Mouse (Mus musculus): ENCODE data around the gene Slco2a1. TPM values are rescaled to one million over a fixed set of nuclear protein-coding genes. Genes with fewer than 3 reads are reported as not detected.

The Slco2a1 gene
- 3.6 and 5.3 TPM in 2 replicates for polyA plus RNA-seq (2012; rRNA removed)

GRCm38 (mm10) chr9:102988462-102988861 lies at the start of gene Slco2a1:
Slco2a1 (plus strand) TSS chr9:102988712.
- TF ChIP-seq POLR2A (IDR thresholded peaks at IDR 0.05; ENCODE audit: borderline replicate concordance, insufficient read depth, low read length) (no peak), CTCF (IDR thresholded peaks at IDR 0.05; ENCODE audit: borderline replicate concordance, insufficient read depth, low read depth, low read length) (no peak)
- DNase-seq: no peak
- no peak within 1 kb of the TSS for H3K27ac ChIP-seq (ENCODE audit: insufficient read depth, low read length)
- no peaks in the 10 kb centered on the region for H3K4me1 ChIP-seq (ENCODE audit: control insufficient read depth, insufficient read depth, low read length)
- H3K27me3 ChIP-seq (ENCODE audit: control insufficient read depth, insufficient read depth, low read length): no peaks in the 10 kb centered on the region
- H3K4me3 ChIP-seq (replicated peaks; ENCODE audit: insufficient read depth, low read depth, low read length): no peak within 1 kb of the TSS
- WGBS: 87% methylated on average over 8 of the region's 8 CpGs

DNA sequence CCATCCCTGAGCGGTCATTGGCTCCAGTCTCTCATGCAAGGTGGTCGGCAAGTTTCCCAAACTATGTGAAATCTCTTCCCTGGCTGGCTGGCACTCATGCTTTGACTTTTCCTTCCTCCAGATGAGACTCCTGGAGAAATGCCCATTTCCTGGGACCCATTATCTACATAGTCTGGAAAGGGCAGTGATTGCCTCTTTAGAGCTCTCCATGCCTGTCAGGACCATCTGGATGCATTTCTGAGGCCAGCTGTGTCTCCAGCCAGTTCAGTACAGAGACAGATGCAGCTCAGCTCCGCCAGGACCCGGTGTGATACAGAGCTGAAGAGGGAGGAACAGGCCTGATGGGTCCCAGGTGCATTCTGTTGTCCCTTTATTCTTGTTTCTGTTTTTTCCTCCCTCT lies 46.3 kb upstream of the Slco2a1 start:
- no peak for DNase-seq
- no peak overlapping the region for H3K27ac ChIP-seq (ENCODE audit: insufficient read depth, low read length)
- WGBS: 33% methylated on average over 4 of the region's 4 CpGs
- no peaks in the 10 kb centered on the region for H3K27me3 ChIP-seq (ENCODE audit: control insufficient read depth, insufficient read depth, low read length)
- no peak for TF ChIP-seq CTCF (IDR thresholded peaks at IDR 0.05; ENCODE audit: borderline replicate concordance, insufficient read depth, low read depth, low read length)
- no peak for TF ChIP-seq POLR2A (IDR thresholded peaks at IDR 0.05; ENCODE audit: borderline replicate concordance, insufficient read depth, low read length)
- H3K4me1 ChIP-seq (ENCODE audit: control insufficient read depth, insufficient read depth, low read length): no peaks in the 10 kb centered on the region
- no peak overlapping the region for H3K4me3 ChIP-seq (replicated peaks; ENCODE audit: insufficient read depth, low read depth, low read length)

DNA sequence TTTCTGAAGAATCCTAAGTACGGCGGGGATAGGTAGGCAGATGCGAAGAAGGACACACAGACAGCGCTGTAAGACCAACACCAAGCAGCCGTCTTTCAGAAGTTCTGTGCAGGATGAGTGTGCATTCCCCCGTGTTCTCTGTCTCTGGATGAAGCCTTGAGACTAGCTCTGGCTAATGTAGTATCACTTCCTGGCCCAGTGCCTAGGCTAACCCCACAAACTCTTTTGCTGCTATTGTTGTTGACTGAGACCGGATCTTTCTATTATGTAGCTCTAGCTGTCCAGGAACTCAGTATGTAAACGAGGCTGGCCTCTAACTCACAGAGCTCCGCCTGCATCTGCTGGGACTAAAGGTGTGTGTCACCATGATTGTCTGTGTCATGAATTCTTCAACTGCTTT lies 43.6 kb upstream of the Slco2a1 start:
- no peak for DNase-seq
- Histone ChIP-seq H3K27ac (ENCODE audit: insufficient read depth, low read length) (no peak overlapping the region), H3K4me1 (ENCODE audit: control insufficient read depth, insufficient read depth, low read length) (no peaks in the 10 kb centered on the region), H3K4me3 (replicated peaks; ENCODE audit: insufficient read depth, low read depth, low read length) (no peak overlapping the region), H3K27me3 (ENCODE audit: control insufficient read depth, insufficient read depth, low read length) (no peaks in the 10 kb centered on the region)
- TF ChIP-seq POLR2A (IDR thresholded peaks at IDR 0.05; ENCODE audit: borderline replicate concordance, insufficient read depth, low read length) (no peak), CTCF (IDR thresholded peaks at IDR 0.05; ENCODE audit: borderline replicate concordance, insufficient read depth, low read depth, low read length) (no peak)
- WGBS: 89% methylated on average over 9 of the region's 9 CpGs

DNA sequence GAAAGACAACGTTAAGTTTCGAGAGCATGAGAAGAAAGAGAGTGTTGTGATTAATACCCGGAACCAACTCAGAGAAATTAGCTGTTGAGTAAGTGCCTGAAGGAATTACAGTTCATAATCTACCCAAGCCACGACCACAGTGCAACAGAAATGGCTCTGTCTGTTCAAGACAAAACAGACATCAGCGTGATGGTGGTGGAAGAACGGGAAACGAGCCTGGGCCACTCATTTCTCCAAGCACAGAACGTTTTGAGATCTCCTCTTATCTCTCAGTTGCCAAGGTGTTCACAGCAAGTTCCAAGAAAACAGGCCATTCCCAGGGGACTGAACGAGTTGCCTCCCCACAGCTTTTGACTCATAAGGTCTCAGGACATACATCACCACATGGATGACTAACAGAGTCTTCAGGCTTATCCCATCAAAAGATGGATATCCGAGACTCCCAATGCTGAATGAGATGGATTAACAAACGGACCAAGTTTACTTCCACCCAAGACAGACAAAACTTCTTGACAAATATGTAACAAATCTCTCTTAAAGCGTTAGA lies 42.0 kb upstream of the Slco2a1 start:
- no peaks in the 10 kb centered on the region for H3K27me3 ChIP-seq (ENCODE audit: control insufficient read depth, insufficient read depth, low read length)
- TF ChIP-seq POLR2A (IDR thresholded peaks at IDR 0.05; ENCODE audit: borderline replicate concordance, insufficient read depth, low read length) (no peak), CTCF (IDR thresholded peaks at IDR 0.05; ENCODE audit: borderline replicate concordance, insufficient read depth, low read depth, low read length) (no peak)
- H3K4me3 ChIP-seq (replicated peaks; ENCODE audit: insufficient read depth, low read depth, low read length): no peak overlapping the region
- 83% methylated on average over 12 of the region's 12 CpGs for WGBS
- no peaks in the 10 kb centered on the region for H3K4me1 ChIP-seq (ENCODE audit: control insufficient read depth, insufficient read depth, low read length)
- no peak overlapping the region for H3K27ac ChIP-seq (ENCODE audit: insufficient read depth, low read length)
- DNase-seq: no peak

- DNase-seq: no peak
- H3K4me3 ChIP-seq (replicated peaks; ENCODE audit: insufficient read depth, low read depth, low read length): no peak overlapping the region
- H3K4me1 ChIP-seq (ENCODE audit: control insufficient read depth, insufficient read depth, low read length): no peaks in the 10 kb centered on the region
- 78% methylated on average over 5 of the region's 5 CpGs for WGBS
- no peak for TF ChIP-seq CTCF (IDR thresholded peaks at IDR 0.05; ENCODE audit: borderline replicate concordance, insufficient read depth, low read depth, low read length)
- no peak for TF ChIP-seq POLR2A (IDR thresholded peaks at IDR 0.05; ENCODE audit: borderline replicate concordance, insufficient read depth, low read length)
- H3K27ac ChIP-seq (ENCODE audit: insufficient read depth, low read length): no peak overlapping the region
- H3K27me3 ChIP-seq (ENCODE audit: control insufficient read depth, insufficient read depth, low read length): no peaks in the 10 kb centered on the region
Observed at GRCm38 (mm10) chr9:102948706-102949105, 39.8 kb upstream of the Slco2a1 start.

DNA sequence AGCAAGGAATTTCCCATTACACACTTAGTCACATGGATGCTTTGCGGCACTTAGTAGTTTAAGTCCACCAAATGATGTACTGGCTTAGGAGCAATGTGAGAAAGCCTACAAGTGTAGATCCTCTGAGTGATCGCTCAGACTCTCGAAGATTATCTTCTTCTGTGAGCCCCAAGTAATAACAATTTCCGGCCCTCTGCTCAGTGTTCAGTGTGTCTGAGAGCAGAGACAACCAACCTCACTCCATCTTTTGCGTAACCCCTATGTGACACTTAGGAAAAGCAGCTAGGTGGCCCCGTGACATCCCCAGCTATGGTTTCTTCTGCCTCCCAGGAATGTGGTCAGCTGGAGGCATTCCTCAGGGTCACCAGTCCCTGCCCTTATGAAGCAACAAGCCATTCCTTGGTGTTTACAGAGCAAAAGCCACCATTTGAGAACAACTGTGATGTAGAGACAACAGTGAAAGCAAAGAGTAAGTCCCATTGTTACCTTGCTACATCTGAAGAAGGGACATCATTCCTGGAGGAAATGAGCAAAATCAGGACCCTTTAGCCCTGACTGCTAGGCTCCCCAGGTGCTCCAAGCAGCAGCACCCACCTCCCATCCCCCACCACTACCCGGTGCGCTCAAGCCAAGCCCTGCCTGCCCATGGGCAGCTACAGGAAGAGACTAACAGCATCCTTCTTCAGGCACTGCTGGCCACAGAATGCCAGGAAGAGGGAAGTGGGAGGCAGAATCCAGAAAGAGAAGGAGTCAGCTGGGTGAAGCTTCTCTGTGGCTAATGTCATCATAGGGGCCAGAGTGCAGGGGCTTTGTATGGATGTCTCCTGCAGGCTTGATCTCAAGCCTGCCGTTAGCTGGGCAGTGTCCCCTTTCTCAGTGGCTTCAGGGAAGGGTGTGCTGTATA lies 37.2 kb upstream of the Slco2a1 start:
- TF ChIP-seq CTCF (IDR thresholded peaks at IDR 0.05; ENCODE audit: borderline replicate concordance, insufficient read depth, low read depth, low read length) (no peak), POLR2A (IDR thresholded peaks at IDR 0.05; ENCODE audit: borderline replicate concordance, insufficient read depth, low read length) (no peak)
- 90% methylated on average over 9 of the region's 9 CpGs for WGBS
- Histone ChIP-seq H3K4me1 (ENCODE audit: control insufficient read depth, insufficient read depth, low read length) (no peaks in the 10 kb centered on the region), H3K27me3 (ENCODE audit: control insufficient read depth, insufficient read depth, low read length) (no peaks in the 10 kb centered on the region), H3K27ac (ENCODE audit: insufficient read depth, low read length) (no peak overlapping the region), H3K4me3 (replicated peaks; ENCODE audit: insufficient read depth, low read depth, low read length) (no peak overlapping the region)
- no peak for DNase-seq

DNA sequence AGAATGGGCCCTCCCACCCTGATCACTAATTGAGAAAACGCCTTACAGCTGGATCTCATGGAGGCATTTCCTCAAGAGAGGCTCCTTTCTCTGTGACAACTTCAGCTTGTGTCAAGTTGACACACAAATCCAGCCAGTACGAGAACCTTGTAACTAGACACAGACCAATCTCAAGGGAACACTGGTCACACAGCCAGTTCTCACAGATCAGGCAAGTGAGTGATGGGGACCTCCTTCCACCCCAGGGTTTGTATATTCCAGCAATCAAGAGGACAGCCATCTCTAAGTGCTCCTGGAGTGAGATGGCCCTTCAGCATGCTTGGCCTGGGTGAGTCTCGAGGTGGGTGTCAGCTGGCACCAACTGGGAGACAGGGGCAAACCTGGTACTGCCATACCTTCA lies 32.6 kb upstream of the Slco2a1 start:
- WGBS: 79% methylated on average over 3 of the region's 3 CpGs
- no peak for DNase-seq
- H3K4me3 ChIP-seq (replicated peaks; ENCODE audit: insufficient read depth, low read depth, low read length): no peak overlapping the region
- no peak for TF ChIP-seq CTCF (IDR thresholded peaks at IDR 0.05; ENCODE audit: borderline replicate concordance, insufficient read depth, low read depth, low read length)
- TF ChIP-seq POLR2A (IDR thresholded peaks at IDR 0.05; ENCODE audit: borderline replicate concordance, insufficient read depth, low read length): no peak
- H3K4me1 ChIP-seq (ENCODE audit: control insufficient read depth, insufficient read depth, low read length): no peaks in the 10 kb centered on the region
- H3K27ac ChIP-seq (ENCODE audit: insufficient read depth, low read length): no peak overlapping the region
- no peaks in the 10 kb centered on the region for H3K27me3 ChIP-seq (ENCODE audit: control insufficient read depth, insufficient read depth, low read length)

DNA sequence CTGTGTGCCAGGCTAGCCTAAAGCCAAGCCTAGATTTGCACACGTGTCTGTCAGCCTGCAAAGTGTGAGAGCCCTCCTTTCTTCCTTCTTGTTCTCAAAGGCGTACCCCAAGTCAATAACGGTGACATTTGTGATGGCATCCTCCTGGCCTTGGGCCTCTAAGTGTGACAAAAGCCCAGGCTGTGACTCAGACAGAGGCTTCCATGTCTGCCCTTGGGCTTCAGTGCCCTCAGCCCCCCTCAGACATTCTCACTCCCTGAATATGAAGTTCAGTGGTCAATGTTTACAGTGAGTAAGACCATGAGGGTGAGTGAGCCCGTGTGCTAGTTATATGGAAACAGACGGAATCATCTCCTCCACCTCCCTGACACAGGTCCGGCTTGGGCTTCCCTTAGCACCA lies 29.8 kb upstream of the Slco2a1 start:
- no peak for TF ChIP-seq POLR2A (IDR thresholded peaks at IDR 0.05; ENCODE audit: borderline replicate concordance, insufficient read depth, low read length)
- TF ChIP-seq CTCF (IDR thresholded peaks at IDR 0.05; ENCODE audit: borderline replicate concordance, insufficient read depth, low read depth, low read length): no peak
- no peaks in the 10 kb centered on the region for H3K4me1 ChIP-seq (ENCODE audit: control insufficient read depth, insufficient read depth, low read length)
- H3K27me3 ChIP-seq (ENCODE audit: control insufficient read depth, insufficient read depth, low read length): no peaks in the 10 kb centered on the region
- 84% methylated on average over 6 of the region's 6 CpGs for WGBS
- no peak for DNase-seq
- no peak overlapping the region for H3K27ac ChIP-seq (ENCODE audit: insufficient read depth, low read length)
- H3K4me3 ChIP-seq (replicated peaks; ENCODE audit: insufficient read depth, low read depth, low read length): no peak overlapping the region

All from cerebellum, adult 2 months (tissue).